Mouse (Mus musculus) lung, adult 10 weeks (tissue): ENCODE results near the gene Hdac10. TPM values are rescaled to one million over a fixed set of nuclear protein-coding genes. Genes with fewer than 3 reads are reported as not detected.

Experiments
- polyA plus RNA-seq: library from polyadenylated mRNA; stranded (reverse); fragments of 350-450 nt; fragmentation: Illumina TruSeq; extraction: RNeasy Lipid Tissue Mini Kit (QIAGEN cat#74804); gene quantifications from one replicate; pipeline ENCODE4 v1.2.3, GENCODE M21; 2014; ENCODE audit warnings: low read depth, low replicate concordance; ENCODE audit not compliant: insufficient read depth

The Hdac10 gene
- 10.1 TPM for polyA plus RNA-seq

DNA sequence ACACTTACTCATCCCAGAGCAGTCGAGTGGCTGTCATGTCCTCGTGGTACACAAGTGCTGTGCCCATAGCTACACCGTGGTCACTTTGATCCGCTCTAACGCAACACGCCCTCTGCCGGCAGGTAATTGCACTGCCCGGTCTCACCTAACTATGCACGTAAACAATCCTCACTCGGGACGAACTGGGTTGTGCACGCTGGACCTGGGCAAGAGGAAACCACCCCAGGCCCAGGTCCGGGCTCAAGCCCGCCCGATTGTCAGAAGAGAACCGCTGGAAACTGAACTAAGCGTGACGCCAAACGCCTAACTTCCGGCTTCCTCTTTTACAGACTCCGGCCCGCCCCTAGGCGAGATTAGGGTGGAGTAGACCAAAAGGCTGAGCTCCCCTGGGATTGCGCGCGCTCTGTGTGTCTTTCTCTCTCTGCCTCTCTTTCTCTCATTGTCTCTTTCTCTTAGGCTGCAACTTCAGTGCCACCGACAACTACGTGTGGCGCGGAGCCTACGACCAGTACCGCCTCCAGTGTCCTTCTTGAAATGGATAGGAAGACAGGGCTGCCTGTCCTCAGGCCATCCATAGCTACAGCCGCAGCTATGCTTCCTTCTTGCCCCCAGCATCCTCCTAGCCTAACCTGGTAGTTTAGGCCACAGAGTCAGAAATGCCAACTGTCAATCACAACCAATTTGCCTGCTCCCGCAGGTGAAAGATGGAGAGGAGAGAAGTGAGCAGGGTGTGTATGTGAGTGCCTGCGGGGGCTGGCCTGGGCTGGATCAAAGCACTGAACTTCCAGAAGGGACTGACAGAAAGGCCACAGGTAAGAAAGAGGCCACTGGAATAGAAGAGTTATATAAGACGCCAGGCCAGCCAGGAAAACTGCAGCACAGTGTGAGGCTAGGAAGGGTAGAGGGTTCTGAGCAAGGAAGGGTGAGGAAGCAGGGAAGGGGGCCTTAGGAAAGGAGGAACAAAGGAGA is at the start of gene Hdac10:
Hdac10 (minus strand) TSS at position 319 of the 969 bp plus-strand sequence.

DNA sequence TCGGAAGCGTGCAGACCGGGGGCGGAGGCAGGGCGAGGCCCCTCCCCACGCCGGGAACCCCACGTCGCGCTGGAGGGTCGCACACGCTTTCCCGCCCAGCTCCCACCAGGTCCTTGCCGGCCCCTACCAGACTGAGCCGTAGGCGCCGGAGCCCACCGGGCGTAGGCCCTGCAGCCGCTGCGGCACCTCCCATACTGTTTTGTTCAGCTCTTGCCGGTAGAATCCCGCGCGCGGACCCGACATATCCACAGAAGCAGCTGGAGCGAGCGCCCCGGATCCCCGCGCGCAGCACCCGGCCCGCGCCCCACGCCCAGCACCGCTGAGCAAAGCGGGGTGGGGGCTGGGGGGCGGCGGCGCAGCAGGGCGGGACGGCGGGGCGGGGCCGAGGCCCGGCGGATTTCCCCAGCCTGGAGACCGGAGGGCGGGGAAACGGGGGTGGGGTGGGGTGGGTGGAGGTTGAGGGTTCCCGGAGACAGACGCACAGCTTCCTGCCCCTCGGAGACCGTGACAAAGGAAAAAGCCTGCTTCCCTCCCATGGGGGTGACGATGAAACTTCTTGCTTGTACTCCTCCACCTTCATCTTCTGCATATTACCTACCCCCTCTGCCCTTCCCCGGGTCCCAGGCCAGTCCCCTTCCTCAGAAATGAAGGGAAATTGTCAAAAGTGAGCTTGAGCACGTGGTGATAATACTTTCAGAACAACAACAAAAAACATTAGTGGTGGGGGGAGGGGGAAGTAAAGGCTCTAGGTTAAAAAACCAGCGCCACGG is 21.0 kb upstream of the Hdac10 start, which contains the start of gene Mapk11:
Mapk11 (minus strand) TSS at position 358 of the 770 bp plus-strand sequence.

DNA sequence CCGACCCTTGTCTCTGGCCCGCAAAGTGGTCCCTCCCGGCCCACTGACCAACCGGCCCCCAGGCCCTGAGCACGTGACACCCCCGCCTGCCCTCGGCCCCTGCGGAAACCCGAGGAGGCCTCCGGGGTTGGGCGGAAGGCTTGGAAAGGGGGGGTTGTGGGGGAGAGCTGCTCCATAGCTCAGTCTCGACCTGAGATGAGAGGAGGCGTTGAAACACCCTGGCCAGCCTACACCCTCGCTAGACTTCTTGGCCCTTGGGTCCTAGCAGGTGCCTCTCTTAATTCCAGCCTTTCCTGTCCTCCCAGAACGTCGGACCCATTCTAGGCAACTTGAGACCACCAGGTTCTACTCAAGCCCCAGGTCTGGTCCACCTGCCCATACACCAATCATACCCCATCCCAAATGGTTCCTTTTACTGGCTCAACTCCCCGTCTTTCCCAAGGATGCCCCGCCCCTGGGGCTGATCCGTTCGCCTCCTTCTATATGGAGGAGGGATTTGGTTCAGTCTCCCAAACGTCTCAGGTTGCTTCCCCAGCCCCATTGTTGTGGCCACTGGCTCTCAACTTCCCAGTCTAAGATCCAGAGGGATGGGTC is 12.3 kb upstream of the Hdac10 start, which contains the start of gene Mapk12:
Mapk12 (minus strand) TSS at position 45 of the 594 bp plus-strand sequence.

DNA sequence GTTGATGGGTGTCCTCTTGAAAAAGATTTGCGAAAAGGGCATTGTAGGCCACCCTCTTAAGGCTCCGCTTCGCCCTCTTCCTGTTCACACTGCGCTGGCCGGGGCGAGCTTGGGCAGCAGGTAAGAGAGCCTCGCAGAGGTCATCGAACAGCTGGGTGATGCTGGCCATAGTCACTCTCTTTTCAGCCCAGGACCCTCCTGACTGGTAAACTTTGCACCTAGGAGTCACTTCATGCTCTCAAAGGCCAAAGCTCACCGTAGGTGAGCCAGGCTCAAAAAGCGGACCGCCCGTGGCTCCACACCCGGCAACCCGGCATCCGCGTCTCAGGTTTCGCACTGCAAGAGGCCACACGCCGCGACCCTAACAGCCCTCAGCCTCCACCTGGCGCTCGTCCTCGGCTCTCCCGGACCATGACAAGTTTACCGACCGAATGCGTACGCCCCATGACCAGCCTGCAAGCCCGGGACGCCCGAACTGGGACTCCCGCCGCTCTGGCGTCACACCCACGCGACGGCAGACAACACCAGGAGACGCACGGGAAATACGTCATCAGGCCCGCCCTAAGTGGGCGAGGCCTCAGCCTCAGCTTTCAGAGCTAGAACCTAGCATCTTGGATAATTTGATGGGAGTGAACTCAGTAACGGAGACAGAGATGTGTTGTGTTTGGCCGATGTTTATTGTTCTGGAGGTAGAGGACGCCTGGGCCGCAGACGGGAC is 5.7 kb downstream of the Hdac10 start, which contains the start of gene Tubgcp6:
Tubgcp6 (minus strand) TSS at position 464 of the 718 bp plus-strand sequence.

DNA sequence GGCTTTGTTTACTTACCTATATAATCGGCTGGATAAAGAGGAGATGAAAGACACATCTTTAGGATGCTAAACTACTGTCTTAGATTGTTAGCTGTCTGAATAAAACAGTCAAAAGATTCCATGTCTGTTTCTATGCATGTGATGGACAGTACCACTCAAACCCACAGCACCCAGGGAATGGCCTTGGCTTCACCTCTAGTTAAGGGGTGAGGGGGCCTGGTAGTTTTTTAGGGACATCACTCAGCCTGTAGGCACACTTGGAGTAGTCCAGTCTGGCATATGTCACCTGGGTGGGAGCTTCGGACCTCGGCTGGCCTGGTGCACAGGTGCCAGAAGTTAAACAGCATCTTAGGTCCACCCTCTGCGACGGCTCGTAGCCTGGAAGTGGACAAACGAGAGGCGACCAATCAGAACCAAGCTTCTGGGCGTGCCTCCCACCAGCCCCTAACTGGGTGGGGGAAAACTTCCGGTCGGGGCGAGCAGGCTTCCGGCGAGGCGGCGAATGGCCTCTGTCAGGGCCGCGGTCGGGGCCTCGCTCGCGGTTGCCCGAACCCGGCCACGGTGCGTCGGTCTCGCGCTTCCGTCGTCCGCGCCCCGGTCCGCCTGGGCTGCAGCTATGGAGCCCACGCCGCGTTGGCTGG is 39.8 kb downstream of the Hdac10 start, which contains the start of gene Selenoo:
Selenoo (plus strand) TSS at position 478 of the 641 bp plus-strand sequence.

DNA sequence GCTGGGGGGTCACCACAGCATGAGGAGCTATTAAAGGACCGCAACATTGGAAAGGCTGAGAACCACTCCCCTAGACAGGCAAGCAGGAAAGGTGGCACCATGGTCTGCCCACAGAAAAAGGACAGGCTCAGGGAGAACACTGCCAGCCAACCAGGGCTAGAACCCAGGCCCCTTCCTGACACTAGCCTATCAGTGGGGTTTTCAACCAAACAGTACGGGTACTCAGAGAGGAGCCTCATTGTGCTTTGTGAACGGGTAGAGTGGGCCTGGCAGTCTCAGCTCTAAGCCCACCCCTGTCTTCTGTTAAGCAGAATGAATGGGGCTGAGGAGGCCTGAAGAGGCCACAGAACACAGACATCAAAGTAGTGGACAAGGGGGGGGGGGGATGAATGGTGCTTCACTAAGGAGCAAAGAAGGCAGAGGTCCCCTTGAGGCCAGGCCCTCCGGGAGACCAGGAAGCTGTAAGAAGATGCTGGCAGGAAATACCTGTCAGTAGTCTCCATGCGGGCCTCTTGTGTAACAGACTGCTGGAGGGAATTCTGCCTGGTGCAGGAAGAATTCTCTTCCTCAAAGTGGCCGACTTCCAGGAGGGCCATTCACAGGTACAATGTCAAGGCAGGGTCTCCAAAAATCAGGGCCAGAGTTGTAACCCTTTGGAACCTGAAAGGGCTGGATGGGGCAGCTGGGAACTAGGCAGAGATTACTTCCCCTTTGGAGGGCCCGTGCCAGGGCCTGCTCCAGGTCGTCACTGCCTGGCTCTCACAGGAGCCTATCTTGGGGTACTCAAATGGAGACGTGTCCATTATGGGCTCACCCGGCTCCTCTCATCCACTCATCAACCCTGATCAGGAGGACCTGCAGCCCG is 53.7 kb downstream of the Hdac10 start, which contains the start of gene Trabd:
Trabd (plus strand) TSS at position 512 of the 865 bp plus-strand sequence.

Other genes starting within 250 kb of the Hdac10 start
- gene Ttll8, start 174.3 kb downstream of the Hdac10 start, polyA plus RNA-seq = 0.12 TPM
- gene Mlc1, start 149.7 kb downstream of the Hdac10 start, polyA plus RNA-seq = 30.7 TPM
- 0.38 TPM for gene Mov10l1, start 145.8 kb downstream of the Hdac10 start, polyA plus RNA-seq
- gene Panx2, start 69.0 kb downstream of the Hdac10 start, polyA plus RNA-seq = 0.07 TPM
- 38.3 TPM for gene Trabd, start 53.6 kb downstream of the Hdac10 start, polyA plus RNA-seq
- 16.0 TPM for gene Selenoo, start 39.6 kb downstream of the Hdac10 start, polyA plus RNA-seq
- 6.4 TPM for gene Tubgcp6, start 5.6 kb downstream of the Hdac10 start, polyA plus RNA-seq
- gene Mapk12, start 12.0 kb upstream of the Hdac10 start, polyA plus RNA-seq = 26.9 TPM
- gene Mapk11, start 20.9 kb upstream of the Hdac10 start, polyA plus RNA-seq = 8.1 TPM
- 120 TPM for gene Plxnb2, start 52.1 kb upstream of the Hdac10 start, polyA plus RNA-seq
- gene Dennd6b, start 67.8 kb upstream of the Hdac10 start, polyA plus RNA-seq = 3.5 TPM
- 13.9 TPM for gene Ppp6r2, start 82.9 kb upstream of the Hdac10 start, polyA plus RNA-seq
- gene Sbf1, start 186.6 kb upstream of the Hdac10 start, polyA plus RNA-seq = 32.8 TPM
- gene Adm2, start 194.0 kb upstream of the Hdac10 start, polyA plus RNA-seq = not detected
- gene Miox, start 205.7 kb upstream of the Hdac10 start, polyA plus RNA-seq = not detected
- 23.1 TPM for gene Lmf2, start 227.0 kb upstream of the Hdac10 start, polyA plus RNA-seq
- 62.3 TPM for gene Ncaph2, start 227.0 kb upstream of the Hdac10 start, polyA plus RNA-seq
- gene Sco2, start 245.1 kb upstream of the Hdac10 start, polyA plus RNA-seq = 18.5 TPM
- gene Tymp, start 248.3 kb upstream of the Hdac10 start, polyA plus RNA-seq = 3.3 TPM